Mouse (Mus musculus): ENCODE measurements around the gene Rem2.
A peak's percentile ranks its signal among the peaks of the same experiment; 100 is the strongest.

Gene Rem2

DNA sequence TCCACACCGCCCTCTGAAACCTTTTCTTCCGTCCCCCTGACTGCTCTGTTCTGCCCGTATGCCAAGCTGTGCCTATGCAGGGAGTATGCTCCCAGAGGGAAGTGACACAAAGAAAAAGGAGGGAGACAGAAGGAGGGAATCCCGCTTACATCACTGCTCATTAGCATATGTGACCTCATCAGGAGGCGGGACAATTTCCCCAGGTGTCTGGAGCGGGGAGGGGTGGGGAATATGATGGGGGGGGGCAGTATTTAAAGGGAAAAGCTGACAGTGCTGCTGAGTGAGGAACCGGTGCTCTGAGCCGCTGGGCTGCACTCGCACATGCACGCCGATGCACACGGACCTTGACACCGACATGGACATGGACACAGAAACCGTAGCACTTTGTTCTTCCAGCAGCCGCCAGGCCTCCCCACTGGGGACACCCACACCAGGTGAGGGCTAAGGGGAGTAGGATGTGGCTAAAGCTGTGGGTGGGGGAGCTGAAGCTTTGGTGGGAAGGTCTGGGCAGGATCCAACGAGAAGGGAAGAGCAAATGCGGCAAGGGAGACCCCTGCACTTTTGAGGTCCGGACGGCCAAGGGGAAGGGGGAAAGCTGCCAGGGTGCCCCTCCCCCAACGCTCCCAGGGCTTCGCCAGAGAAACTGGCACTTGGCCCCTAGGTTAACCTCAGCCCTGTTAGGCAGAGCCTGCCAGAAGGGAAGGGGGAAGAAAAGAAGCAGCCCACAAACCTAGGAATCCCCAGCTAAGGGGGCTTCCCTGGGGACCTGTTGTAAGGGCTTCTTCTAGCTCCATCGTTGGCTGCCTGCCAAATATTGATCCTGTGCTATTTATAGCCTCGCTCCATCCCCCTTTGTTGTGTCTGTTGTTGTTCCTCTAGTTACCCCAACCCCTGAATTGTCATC, at the start of gene Rem2:
Gene Rem2, plus strand, starts transcription at position 160 of the 904 bp plus-strand sequence.
- DNase-seq (ENCODE audit: low read depth, low spot score) = no peak

DNA sequence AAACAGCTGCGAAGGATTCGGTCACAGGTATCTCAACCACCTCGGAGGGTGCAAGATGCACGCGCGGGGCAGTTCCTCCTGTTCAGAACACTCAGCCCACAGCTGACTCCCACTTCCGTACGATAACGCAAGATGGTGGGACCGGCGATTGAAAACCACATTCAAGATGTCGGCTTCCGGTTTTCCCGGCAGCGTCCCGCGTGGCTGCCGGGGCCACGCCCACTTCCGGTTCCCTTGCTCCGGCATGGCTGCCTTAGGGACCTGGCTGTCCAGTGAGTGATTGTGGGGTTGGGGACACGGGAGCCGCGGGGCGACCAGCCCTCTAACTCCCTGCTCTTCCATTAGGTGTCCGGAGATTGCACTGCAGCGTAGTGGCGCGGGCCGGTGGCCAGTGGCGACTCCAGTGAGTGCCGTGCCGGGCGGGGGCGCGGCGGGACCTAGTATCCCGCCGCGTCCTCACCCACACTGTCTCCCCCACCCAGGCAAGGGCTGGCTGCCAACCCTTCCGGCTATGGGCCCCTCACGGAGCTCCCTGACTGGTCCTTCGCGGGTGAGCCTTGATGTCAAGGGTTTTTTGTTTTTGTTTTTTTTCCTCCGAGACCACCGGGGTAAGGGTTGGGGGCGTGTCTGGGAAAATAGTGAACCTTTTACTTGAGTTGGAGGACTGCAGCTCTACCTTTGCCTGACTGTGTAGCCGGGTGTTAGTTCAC, 49.1 kb upstream of the Rem2 start, which contains the start of gene Mrpl52:
Gene Mrpl52, plus strand, starts transcription at position 221 of the 710 bp plus-strand sequence.
- DNase-seq (ENCODE audit: low read depth, low spot score) = peak; percentile 87

DNA sequence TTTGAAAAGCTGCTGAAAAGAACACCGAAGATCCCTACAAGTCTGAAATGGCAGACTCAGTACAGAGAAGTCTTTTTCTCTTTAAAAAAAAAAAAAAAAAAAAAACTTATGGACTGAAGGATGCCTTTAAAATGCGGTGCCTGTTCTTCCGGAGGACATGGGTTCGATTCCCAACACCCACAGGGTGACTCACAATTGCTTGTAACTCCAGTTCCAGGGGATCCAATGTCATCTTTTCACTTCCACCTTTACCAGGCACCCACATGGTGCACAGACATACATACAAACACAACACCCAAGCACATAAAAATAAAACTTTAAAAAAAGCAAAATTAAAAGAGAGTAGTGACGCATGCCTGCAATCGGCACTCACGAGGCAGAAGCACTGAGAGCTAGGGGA, 48.2 kb upstream of the Rem2 start:
- DNase-seq (ENCODE audit: low read depth, low spot score) = no peak

DNA sequence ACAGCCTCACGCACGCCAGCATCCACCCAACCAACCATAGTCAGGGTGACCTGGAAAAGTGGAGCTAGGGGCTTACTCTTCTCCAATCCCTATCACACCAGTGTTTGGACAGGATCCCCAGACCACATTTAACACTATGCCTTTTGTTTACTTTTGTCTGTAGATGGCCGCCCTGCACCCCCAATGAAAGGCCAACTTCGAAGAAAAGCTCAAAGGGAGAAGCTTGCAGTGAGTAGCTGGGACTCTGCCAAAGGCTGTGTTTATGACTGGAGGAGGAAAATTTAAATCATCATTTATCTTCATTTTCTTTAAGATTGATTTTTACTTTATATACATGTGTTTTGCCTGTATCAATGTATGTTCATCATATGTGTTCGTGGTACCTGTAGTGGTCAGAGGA, 47.5 kb upstream of the Rem2 start:
- no peak for DNase-seq (ENCODE audit: low read depth, low spot score)

DNA sequence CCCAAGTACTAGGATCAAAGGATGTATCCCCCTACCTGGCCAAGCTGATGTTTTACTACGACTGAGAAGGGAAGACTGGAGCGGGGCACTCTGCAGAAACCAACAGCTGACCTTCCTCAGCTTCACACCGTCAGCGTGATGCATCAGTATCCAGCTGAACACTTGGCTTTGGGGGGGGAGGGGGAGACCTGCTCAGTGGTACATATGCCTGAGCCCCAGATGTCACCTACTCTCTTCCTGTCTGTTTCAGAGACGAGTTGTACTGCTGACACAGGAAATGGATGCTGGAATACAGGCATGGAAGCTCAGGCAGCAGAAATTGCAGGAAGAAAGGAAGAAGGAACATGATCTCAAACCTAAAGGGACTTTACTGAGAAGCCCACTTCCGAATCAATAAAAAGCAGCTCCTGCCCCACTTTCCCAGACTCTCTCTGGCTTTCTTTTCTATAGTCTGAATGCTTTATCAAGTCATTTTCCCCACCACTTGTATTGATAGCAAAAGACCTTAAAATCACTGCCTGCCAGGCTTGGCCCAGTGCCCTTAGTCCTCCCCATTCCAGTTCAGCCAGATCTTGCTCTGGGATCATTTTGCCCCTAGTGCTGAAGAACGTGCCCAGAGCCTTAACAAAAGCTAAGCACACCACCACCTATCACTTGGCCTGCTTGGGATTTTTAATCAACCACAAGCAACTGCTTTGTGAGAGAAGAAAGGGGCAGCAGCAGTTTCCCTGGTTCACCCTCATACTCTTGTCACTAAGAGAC, 46.4 kb upstream of the Rem2 start:
- DNase-seq (ENCODE audit: low read depth, low spot score) = no peak

DNA sequence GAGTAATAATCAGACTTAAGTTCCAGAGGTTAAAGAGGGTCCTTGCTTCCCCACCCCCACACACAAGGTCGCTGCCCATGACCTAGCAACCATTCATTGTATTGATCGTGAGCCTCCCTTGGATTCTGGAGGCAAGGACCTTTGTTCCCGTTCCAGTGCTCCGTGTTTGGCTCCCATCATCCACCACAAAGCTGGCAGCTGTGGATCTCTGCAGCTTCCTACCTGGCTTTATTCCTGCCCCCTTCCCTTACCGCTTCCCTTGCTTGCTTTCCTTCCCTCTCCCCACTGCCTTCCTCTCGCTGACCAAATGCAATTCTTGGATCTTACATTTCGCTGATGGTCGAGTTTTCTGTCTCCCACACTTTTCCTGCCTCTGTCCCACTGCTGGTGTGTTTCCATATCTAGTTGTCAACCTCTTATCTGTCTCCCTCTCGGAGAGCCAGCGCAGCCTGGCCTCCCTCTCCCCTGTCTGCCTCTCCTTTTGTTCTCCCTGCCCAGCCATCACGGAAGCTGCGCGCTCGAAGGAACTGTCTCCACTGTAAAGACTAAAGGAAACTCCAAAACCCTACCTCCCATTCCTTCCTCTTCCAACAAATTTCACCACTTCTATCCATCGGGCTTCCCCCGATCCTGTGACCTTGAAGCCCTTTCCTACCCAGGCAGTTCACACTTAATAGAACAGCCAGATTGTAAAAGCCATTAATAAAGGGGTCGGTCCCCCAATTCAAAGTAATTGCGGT, 45.3 kb upstream of the Rem2 start:
- no peak for DNase-seq (ENCODE audit: low read depth, low spot score)

DNA sequence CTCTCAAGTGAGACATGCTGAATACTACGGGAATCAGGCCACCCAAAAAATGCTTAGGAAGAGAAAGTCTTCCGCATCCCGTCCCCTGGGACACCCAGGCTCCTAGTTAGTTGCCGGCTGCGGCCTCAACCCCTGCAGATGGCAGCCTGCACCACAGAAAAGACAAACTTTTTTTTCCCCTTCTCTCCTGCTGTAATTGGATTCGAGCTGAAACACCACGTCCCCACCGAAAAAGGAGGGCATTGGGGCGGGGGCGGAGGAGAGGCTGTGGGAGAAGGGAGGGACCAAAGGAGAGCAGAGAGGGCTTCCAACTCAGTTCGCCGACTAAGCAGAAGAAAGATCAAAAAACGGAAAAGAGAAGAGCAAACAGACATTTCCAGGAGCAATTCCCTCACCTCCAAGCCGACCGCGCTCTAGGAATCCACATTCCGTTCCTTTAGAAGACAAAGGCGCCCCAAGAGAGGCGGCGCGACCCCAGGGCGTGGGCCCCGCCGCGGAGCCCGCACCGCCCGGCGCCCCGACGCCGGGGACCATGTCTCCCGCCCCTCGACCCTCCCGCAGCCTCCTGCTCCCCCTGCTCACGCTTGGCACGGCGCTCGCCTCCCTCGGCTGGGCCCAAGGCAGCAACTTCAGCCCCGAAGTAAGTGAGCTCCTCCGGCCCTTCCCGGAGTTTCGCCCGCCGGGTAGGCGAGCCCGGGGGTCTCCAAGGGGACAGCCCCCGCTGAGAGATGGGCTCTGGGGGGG, 44.4 kb upstream of the Rem2 start, which contains the start of gene Mmp14:
Gene Mmp14, plus strand, starts transcription at position 279 of the 744 bp plus-strand sequence.
- DNase-seq (ENCODE audit: low read depth, low spot score) = peak; percentile 34

DNA sequence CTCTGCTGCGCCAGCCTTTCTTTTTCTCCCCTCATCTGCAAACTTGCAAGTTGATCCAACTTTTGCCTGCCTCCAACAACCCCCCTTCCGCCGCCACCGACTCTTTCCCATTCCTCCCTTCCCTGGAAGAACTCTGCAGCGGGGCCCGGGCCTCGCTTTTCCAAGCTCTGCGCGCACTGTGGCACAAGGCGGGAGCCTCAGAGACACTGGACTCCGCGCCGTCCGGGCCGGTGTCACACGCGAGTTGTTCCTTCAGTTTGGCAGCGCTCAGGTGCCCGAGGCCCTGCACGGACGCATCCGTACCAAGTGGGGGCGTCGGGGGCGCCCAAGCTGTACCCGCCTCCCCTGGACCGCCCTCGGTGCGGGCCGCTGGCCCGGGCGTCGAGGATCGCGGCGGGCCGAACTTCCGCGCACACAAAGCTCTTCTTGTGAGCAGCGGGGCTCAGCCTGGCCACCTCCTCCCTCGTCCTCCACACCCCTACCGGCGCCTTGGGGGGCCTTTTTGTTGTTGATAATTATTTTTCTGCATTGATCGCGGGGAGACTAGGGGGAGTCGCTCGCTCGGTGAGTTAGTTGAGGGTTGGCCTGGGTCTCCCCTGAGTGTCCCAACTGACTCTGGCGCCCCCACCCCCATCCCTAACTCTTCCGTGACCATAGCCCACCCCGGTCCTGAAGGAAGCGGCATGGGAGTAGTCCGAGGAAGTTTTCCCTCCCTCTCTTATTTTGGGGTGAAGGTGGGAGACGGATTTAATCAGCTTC, 43.6 kb upstream of the Rem2 start:
- peak; percentile 54 for DNase-seq (ENCODE audit: low read depth, low spot score)

DNA sequence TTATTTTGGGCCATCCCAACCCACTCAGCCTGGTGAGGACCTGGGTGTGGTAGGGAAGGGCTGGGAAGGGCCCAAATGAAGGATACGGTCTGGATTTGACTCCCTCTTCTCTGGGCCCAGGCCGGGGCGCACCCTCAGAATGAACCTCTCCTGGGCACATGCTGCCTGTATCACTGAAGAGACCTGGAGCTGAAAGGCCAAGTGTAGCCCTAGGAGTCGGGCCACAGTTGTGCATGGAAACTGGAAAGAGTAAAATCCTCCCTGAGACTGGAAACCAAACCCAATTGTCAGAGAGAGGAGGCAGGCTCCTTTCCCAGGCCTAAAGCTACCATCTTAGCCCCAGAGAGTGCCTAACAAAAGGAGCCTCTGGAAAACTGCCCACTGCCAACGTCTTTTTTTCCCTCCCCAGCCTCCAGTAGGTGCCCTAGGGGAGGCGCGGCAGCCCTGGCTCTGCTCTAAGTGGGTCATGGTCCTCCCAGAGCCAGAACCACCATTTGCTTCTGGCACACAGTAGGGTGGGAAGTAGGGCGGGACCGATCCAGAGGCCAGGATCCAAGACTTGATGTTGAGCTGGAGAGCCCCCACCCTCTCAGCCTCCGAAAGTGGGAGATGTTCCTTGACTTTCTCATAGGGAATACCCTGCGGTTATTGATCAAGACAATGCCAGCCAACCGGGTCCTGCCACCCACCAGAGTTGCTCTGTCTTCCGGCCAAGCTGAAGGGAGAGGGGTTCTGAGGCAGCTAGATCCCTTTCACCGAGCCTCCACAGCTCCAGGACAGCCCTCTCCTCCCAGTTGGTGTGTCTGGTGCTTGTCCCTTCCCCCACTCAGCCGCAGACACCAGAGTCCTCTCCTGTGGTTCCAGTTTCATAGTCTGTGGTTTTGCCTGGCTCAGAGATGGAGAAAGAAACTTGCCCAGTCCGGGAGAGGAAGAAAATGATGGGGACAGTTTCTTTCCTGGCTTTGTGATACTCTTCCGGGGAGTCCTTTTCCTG, 42.8 kb upstream of the Rem2 start:
- DNase-seq (ENCODE audit: low read depth, low spot score) = no peak

DNA sequence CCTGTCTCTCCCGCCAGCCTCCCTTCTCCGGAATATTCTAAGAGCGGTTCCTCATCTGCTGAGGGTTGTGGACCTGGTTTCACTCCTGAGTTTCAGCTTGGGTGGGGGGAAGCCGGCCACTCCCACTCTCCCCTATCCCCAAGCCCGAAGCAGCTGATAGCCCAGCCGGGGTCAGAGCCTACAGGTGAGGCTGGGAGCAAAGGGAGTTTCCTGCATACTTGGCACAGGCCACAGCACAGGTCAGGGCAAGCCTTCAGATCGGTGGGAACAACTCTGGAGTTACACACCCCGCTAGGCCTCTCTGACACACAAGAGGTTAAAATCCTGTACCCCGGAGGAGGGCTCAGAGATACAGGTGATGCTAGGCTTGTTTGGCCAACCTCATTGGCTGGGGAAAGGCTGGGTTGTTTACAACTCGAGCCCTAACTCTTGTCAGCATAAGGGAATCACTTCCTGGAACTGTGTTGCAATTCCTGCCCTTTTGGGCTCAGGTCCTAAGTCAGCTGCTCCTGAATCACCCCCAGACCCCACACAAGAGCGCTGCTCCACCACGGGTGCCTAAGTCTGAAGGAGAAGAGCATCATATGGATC, 41.9 kb upstream of the Rem2 start:
- DNase-seq (ENCODE audit: low read depth, low spot score) = no peak

DNA sequence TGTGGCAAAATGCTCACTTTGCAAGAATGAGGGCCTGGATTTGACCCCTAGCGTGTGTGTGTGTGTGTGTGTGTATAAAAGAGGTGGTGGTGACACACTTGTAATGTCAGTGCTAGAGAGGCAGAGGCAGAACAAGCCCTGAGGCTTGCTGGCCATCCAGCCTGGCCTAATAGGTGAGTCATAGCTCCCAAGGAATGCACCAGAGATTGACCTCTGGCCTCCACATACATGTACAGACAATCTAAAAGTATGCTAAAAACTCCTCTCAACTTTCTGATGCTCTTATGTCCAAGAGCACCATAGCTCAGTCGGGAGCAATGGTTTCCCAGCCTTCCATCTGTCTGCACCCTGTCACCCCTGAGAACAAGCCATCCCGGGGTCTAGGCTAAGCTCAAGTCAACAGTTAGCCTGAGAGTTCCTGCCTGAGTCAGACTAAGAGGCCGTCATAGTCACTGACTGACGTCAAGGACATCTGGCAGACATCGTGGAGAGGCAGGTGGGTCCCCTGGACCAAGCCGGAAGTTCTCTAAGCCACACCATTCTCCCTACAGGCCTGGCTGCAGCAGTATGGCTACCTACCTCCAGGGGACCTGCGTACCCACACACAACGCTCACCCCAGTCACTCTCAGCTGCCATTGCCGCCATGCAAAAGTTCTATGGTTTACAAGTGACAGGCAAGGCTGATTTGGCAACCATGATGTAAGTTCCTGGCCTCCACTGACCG, 40.5 kb upstream of the Rem2 start:
- no peak for DNase-seq (ENCODE audit: low read depth, low spot score)

DNA sequence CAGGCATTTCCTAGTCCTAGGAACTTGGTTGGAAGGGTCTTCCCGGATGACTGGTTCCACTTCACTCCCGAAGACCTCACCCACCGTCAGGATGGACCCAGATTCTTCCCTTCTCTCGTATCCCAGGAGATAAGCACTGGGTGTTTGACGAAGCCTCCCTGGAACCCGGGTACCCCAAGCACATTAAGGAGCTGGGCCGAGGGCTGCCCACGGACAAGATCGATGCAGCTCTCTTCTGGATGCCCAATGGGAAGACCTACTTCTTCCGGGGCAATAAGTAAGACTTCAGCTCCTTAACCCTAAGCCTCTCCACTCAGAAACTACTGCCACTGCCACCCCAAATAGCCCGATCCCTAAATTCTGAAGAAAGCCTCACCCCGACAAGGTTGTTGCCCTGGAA, 36.7 kb upstream of the Rem2 start:
- no peak for DNase-seq (ENCODE audit: low read depth, low spot score)

DNA sequence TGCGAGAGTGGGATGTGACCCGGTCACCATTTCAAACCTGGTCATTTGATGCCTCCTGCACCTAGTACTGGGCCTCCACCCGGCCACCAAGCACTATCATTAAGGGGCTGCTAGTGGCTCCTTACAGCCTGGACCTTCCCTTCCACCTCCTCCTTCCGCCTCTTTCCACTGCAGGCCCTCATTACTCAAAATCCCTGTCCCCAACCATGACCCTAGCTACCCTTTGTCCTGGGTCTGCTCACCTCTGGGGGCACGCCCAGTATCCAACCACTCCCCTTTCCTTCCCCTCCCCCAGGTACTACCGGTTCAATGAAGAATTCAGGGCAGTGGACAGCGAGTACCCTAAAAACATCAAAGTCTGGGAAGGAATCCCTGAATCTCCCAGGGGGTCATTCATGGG, 36.3 kb upstream of the Rem2 start:
- DNase-seq (ENCODE audit: low read depth, low spot score) = no peak

DNA sequence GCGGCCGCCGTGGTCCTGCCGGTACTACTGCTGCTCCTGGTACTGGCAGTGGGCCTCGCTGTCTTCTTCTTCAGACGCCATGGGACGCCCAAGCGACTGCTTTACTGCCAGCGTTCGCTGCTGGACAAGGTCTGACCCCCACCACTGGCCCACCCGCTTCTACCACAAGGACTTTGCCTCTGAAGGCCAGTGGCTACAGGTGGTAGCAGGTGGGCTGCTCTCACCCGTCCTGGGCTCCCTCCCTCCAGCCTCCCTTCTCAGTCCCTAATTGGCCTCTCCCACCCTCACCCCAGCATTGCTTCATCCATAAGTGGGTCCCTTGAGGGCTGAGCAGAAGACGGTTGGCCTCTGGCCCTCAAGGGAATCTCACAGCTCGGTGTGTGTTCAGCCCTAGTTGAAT, 35.4 kb upstream of the Rem2 start:
- DNase-seq (ENCODE audit: low read depth, low spot score) = no peak

DNA sequence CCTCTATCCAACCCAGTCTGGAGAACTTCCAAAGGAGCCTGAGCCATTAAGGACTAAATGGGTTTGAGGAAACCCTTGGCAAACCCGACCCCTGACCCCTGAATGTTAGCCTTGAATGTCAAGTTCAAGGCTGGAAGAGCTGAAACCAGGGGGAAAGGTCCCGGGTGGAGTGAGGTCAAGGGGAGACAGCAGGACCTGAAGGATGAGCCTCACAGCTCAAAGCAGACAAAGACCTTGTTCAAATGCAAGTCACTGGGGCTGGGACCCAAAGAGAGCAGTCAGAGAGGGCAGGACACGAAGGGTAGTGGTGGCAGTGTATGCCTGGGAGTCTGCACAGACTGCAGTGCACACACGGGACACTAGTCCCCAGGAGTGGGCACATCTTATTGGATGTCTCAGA, 34.5 kb upstream of the Rem2 start:
- no peak for DNase-seq (ENCODE audit: low read depth, low spot score)

DNA sequence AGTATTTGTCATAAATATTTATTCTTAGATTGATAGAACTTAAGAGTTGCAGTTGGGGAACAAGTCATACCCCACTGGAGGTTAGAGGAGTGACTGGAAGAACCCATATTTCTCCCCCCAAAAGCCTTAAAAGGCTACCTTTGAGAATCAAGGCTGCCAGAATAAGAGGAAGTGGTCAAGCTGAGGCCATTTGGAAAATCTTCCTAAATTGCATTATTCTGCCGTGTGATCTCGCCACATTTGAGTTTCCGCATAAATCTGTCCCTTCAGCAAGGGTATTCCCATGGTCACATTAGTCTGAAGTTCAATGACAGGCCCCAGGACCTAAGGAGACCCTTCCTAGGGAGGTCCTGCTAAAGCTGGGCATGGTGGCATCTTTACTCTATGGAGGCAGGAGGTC, 33.4 kb upstream of the Rem2 start:
- no peak for DNase-seq (ENCODE audit: low read depth, low spot score)

DNA sequence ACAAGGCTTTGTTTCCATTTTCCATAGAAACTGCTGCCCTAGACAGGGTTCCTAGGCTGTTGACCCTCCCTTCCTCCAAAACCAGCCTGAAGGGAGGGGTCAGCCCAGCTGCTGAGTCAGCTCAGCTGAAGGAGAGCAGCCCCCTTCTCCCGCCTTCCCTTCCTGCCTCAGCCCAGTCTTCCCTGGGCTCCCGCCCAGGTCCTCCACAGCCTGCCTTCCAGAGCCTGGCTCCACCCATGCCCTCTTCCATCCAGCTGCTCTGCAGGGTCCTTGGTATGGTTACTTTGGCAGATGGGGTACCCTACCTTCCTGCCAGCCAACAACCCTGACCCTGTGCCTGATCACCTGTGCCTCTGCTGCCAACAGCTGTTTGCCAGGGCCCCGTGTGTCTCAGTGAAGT, 32.7 kb upstream of the Rem2 start:
- no peak for DNase-seq (ENCODE audit: low read depth, low spot score)

All from CD4-positive, CD25-positive, alpha-beta regulatory T cell, adult 2 months (primary cell).